Mouse (Mus musculus): ENCODE data around the gene Syce2. TPM values are rescaled to one million over a fixed set of nuclear protein-coding genes. Genes with fewer than 3 reads are reported as not detected.

The Syce2 gene
- polyA plus RNA-seq, 1 experiment from 2014 or later = 110 TPM

GRCm38 (mm10) chr8:84936041-84936961, 64.4 kb downstream of the Syce2 start:
- Histone ChIP-seq H3K36me3 (no peaks in the 10 kb centered on the region), H3K4me1 (peaks cover 38% of the 10 kb centered on the region), H3K9ac (no peak overlapping the region), H3K4me2 (peak overlapping the region; percentile 82), H3K27ac (no peak overlapping the region), H3K27me3 (replicated peaks) (peaks cover 99% of the 10 kb centered on the region), H3K4me3 (peak overlapping the region; percentile 55), H3K9me3 (replicated peaks) (no peaks in the 10 kb centered on the region)
- ATAC-seq = peak; percentile 12; the same call in 1 of the 2 replicates
- WGBS (ENCODE audit: insufficient replicate concordance) = 21% methylated on average over 23 of the region's 23 CpGs

- Histone ChIP-seq H3K4me3 (peak within 1 kb of the TSS; percentile 55), H3K36me3 (no peaks in the 10 kb centered on the region), H3K9ac (0 out of 2 replicates have a peak within 1 kb of the TSS, but pooled peaks have one; percentile 32), H3K27me3 (replicated peaks) (peaks cover 99% of the 10 kb centered on the region), H3K4me2 (peak within 1 kb of the TSS; percentile 82), H3K27ac (no peak within 1 kb of the TSS), H3K9me3 (replicated peaks) (no peaks in the 10 kb centered on the region), H3K4me1 (peaks cover 38% of the 10 kb centered on the region)
- 4% methylated on average over 50 of the region's 50 CpGs for WGBS (ENCODE audit: insufficient replicate concordance)
- peak; percentile 73 for ATAC-seq
Measured at GRCm38 (mm10) chr8:84936962-84937546, 65.1 kb downstream of the Syce2 start, which contains the start of gene Mast1. Gene Mast1 (minus strand): TSS chr8:84937359.

Small RNA genes lying within 50 kb of the gene (microRNA-seq; reads per million reads assigned to microRNA genes)
- not detected for gene Gm24197
- 4.6 reads per million, percentile 7 among the genes with 10 or more reads in this experiment for gene Mir7069

Other genes starting within 250 kb of the Syce2 start
- gene Ier2, start 209.3 kb upstream of the Syce2 start, polyA plus RNA-seq (2016; fragmentation: Nextera tagmentation; extraction: Ambion mirVana) = 36.4 and 37.4 TPM in 2 replicates
- 57.3 and 62.0 TPM in 2 replicates for gene Trmt1, start 185.8 kb upstream of the Syce2 start, polyA plus RNA-seq (2016; fragmentation: Nextera tagmentation; extraction: Ambion mirVana)
- 12.5 and 12.9 TPM in 2 replicates for gene Nacc1, start 184.2 kb upstream of the Syce2 start, polyA plus RNA-seq (2016; fragmentation: Nextera tagmentation; extraction: Ambion mirVana)
- 82.3 and 83.1 TPM in 2 replicates for gene Lyl1, start 170.7 kb upstream of the Syce2 start, polyA plus RNA-seq (2016; fragmentation: Nextera tagmentation; extraction: Ambion mirVana)
- gene G430095P16Rik, start 149.1 kb upstream of the Syce2 start, polyA plus RNA-seq (2016; fragmentation: Nextera tagmentation; extraction: Ambion mirVana) = 11.0 and 12.0 TPM in 2 replicates
- 2.8 and 2.9 TPM in 2 replicates for gene Nfix, start 71.8 kb upstream of the Syce2 start, polyA plus RNA-seq (2016; fragmentation: Nextera tagmentation; extraction: Ambion mirVana)
- 3.4 and 4.3 TPM in 2 replicates for gene Dand5, start 49.3 kb upstream of the Syce2 start, polyA plus RNA-seq (2016; fragmentation: Nextera tagmentation; extraction: Ambion mirVana)
- gene Gadd45gip1, start 40.6 kb upstream of the Syce2 start, polyA plus RNA-seq (2016; fragmentation: Nextera tagmentation; extraction: Ambion mirVana) = 69.9 and 71.0 TPM in 2 replicates
- gene Rad23a, start 31.4 kb upstream of the Syce2 start, polyA plus RNA-seq (2016; fragmentation: Nextera tagmentation; extraction: Ambion mirVana) = 274 and 281 TPM in 2 replicates
- gene Calr, start 25.2 kb upstream of the Syce2 start, polyA plus RNA-seq (2016; fragmentation: Nextera tagmentation; extraction: Ambion mirVana) = 590 and 610 TPM in 2 replicates
- 96.3 and 98.6 TPM in 2 replicates for gene Farsa, start 15.1 kb upstream of the Syce2 start, polyA plus RNA-seq (2016; fragmentation: Nextera tagmentation; extraction: Ambion mirVana)
- 41.1 and 44.3 TPM in 2 replicates for gene Gcdh, start 21.8 kb downstream of the Syce2 start, polyA plus RNA-seq (2016; fragmentation: Nextera tagmentation; extraction: Ambion mirVana)
- gene Klf1, start 29.8 kb downstream of the Syce2 start, polyA plus RNA-seq (2016; fragmentation: Nextera tagmentation; extraction: Ambion mirVana) = 517 and 552 TPM in 2 replicates
- 10.8 and 11.4 TPM in 2 replicates for gene Dnase2a, start 36.4 kb downstream of the Syce2 start, polyA plus RNA-seq (2016; fragmentation: Nextera tagmentation; extraction: Ambion mirVana)
- 0.18 TPM in 2 replicates for gene Mast1, start 65.2 kb downstream of the Syce2 start, polyA plus RNA-seq (2016; fragmentation: Nextera tagmentation; extraction: Ambion mirVana)
- 0.39 and 0.60 TPM in 2 replicates for gene Rtbdn, start 74.9 kb downstream of the Syce2 start, polyA plus RNA-seq (2016; fragmentation: Nextera tagmentation; extraction: Ambion mirVana)
- 1.1 TPM in 1 of 2 replicates, not detected in the other for gene Gm49661, start 97.3 kb downstream of the Syce2 start, polyA plus RNA-seq (2016; fragmentation: Nextera tagmentation; extraction: Ambion mirVana)
- 1,859 and 1,895 TPM in 2 replicates for gene Prdx2, start 97.5 kb downstream of the Syce2 start, polyA plus RNA-seq (2016; fragmentation: Nextera tagmentation; extraction: Ambion mirVana)
- 149 and 150 TPM in 2 replicates for gene Rnaseh2a, start 97.7 kb downstream of the Syce2 start, polyA plus RNA-seq (2016; fragmentation: Nextera tagmentation; extraction: Ambion mirVana)
- 18.0 and 18.3 TPM in 2 replicates for gene Junb, start 106.6 kb downstream of the Syce2 start, polyA plus RNA-seq (2016; fragmentation: Nextera tagmentation; extraction: Ambion mirVana)
- 10.8 and 10.9 TPM in 2 replicates for gene Hook2, start 118.5 kb downstream of the Syce2 start, polyA plus RNA-seq (2016; fragmentation: Nextera tagmentation; extraction: Ambion mirVana)
- not detected in 2 replicates for gene Best2, start 142.4 kb downstream of the Syce2 start, polyA plus RNA-seq (2016; fragmentation: Nextera tagmentation; extraction: Ambion mirVana)
- gene Asna1, start 153.2 kb downstream of the Syce2 start, polyA plus RNA-seq (2016; fragmentation: Nextera tagmentation; extraction: Ambion mirVana) = 85.8 and 87.3 TPM in 2 replicates
- gene Trir, start 154.7 kb downstream of the Syce2 start, polyA plus RNA-seq (2016; fragmentation: Nextera tagmentation; extraction: Ambion mirVana) = 133 and 139 TPM in 2 replicates
- gene Tnpo2, start 164.8 kb downstream of the Syce2 start, polyA plus RNA-seq (2016; fragmentation: Nextera tagmentation; extraction: Ambion mirVana) = 31.1 and 32.3 TPM in 2 replicates
- gene Fbxw9, start 187.9 kb downstream of the Syce2 start, polyA plus RNA-seq (2016; fragmentation: Nextera tagmentation; extraction: Ambion mirVana) = 8.5 and 9.5 TPM in 2 replicates
- gene Gm5741, start 195.9 kb downstream of the Syce2 start, polyA plus RNA-seq (2016; fragmentation: Nextera tagmentation; extraction: Ambion mirVana) = 0.80 TPM in 1 of 2 replicates, not detected in the other
- 51.6 and 52.3 TPM in 2 replicates for gene Dhps, start 199.6 kb downstream of the Syce2 start, polyA plus RNA-seq (2016; fragmentation: Nextera tagmentation; extraction: Ambion mirVana)
- 80.1 and 87.7 TPM in 2 replicates for gene Wdr83os, start 208.6 kb downstream of the Syce2 start, polyA plus RNA-seq (2016; fragmentation: Nextera tagmentation; extraction: Ambion mirVana)
- 30.8 and 33.1 TPM in 2 replicates for gene Wdr83, start 209.2 kb downstream of the Syce2 start, polyA plus RNA-seq (2016; fragmentation: Nextera tagmentation; extraction: Ambion mirVana)
- gene Man2b1, start 211.2 kb downstream of the Syce2 start, polyA plus RNA-seq (2016; fragmentation: Nextera tagmentation; extraction: Ambion mirVana) = 23.5 and 26.7 TPM in 2 replicates

Data from liver, embryonic 12.5 days (tissue).